Mouse (Mus musculus) stomach, embryonic 15.5 days (tissue): ENCODE results near the gene Ttll2. TPM values are rescaled to one million over a fixed set of nuclear protein-coding genes. Genes with fewer than 3 reads are reported as not detected.
A peak's percentile ranks its signal among the peaks of the same experiment; 100 is the strongest.
"Not testable (repeated sequence)": the region's sequence is repeated elsewhere in the genome, so short reads cannot be mapped to it uniquely, and the experiment has no call there.

Experiments
- ATAC-seq: fragments of 200-750 bp; cut with Nextera tagmentation; 2 replicates; pipeline ENCODE4 v1.8.0; 2017; ENCODE audit warnings: low read depth, moderate number of reproducible peaks, moderate TSS enrichment; ENCODE audit not compliant: insufficient read depth, low FRiP score
- H3K27ac ChIP-seq: fragments of 300-500 bp; sonication (generic); 2 replicates; pipeline ENCODE4 v1.5.1; 2015; ENCODE audit warnings: mild to moderate bottlenecking, inconsistent platforms
- H3K27me3 ChIP-seq: fragments of 300-500 bp; sonication (generic); replicated peaks from 2 replicates; pipeline ENCODE4 v1.6.1; 2015; ENCODE audit warnings: inconsistent platforms
- H3K36me3 ChIP-seq: fragments of 300-500 bp; sonication (generic); 2 replicates; pipeline ENCODE4 v1.6.1; 2015; ENCODE audit warnings: inconsistent platforms
- H3K4me1 ChIP-seq: fragments of 300-500 bp; sonication (generic); 2 replicates; pipeline ENCODE4 v1.6.1; 2015; ENCODE audit warnings: inconsistent platforms
- H3K4me2 ChIP-seq: fragments of 300-500 bp; sonication (generic); 2 replicates; pipeline ENCODE4 v1.6.1; 2015; ENCODE audit warnings: mild to moderate bottlenecking, inconsistent platforms
- H3K4me3 ChIP-seq: fragments of 300-500 bp; sonication (generic); replicated peaks from 2 replicates; pipeline ENCODE4 v1.5.1; 2015; ENCODE audit warnings: inconsistent platforms
- H3K9ac ChIP-seq: fragments of 300-500 bp; sonication (generic); 2 replicates; pipeline ENCODE4 v1.6.1; 2015; ENCODE audit warnings: inconsistent platforms
- H3K9me3 ChIP-seq: fragments of 300-500 bp; sonication (generic); 2 replicates; pipeline ENCODE4 v1.6.1; 2016; ENCODE audit warnings: inconsistent platforms
- WGBS: fragments of 180-500 bp; shearing (Covaris S2); methylation state at CpG from one replicate; pipeline ENCODE4 v1.1.7; 2015; 5-methylcytosine and 5-hydroxymethylcytosine counted together
- polyA plus RNA-seq: library from polyadenylated mRNA; unstranded; fragments of >200 nt; fragmentation: Nextera tagmentation; extraction: Ambion mirVana; gene quantifications from 2 replicates; pipeline ENCODE4 v1.2.1, GENCODE M21; 2015

The Ttll2 gene
- polyA plus RNA-seq = not detected in 2 replicates

- H3K4me2 ChIP-seq, H3K27ac ChIP-seq, H3K9me3 ChIP-seq, H3K27me3 ChIP-seq, H3K4me1 ChIP-seq, H3K4me3 ChIP-seq, ATAC-seq, H3K9ac ChIP-seq, H3K36me3 ChIP-seq: not testable (repeated sequence)
- 90% methylated on average over 1 of the region's 1 CpGs for WGBS
Measured at GRCm38 (mm10) chr17:7352596-7352995, at the start of gene Ttll2. Gene Ttll2, minus strand, starts transcription at chr17:7352696.

- not testable (repeated sequence) for H3K9me3 ChIP-seq, ATAC-seq, H3K36me3 ChIP-seq, H3K4me1 ChIP-seq, H3K27me3 ChIP-seq, H3K4me3 ChIP-seq, H3K9ac ChIP-seq, H3K4me2 ChIP-seq, H3K27ac ChIP-seq
- 80% methylated on average over 6 of the region's 6 CpGs for WGBS
Measured at GRCm38 (mm10) chr17:7399770-7400169, 47.3 kb upstream of the Ttll2 start.

- not testable (repeated sequence) for H3K4me1 ChIP-seq, H3K4me3 ChIP-seq, H3K27ac ChIP-seq, H3K4me2 ChIP-seq, H3K9ac ChIP-seq, H3K36me3 ChIP-seq, H3K27me3 ChIP-seq, ATAC-seq, H3K9me3 ChIP-seq
- 78% methylated on average over 6 of the region's 6 CpGs for WGBS
Measured at GRCm38 (mm10) chr17:7398198-7398847, 45.8 kb upstream of the Ttll2 start.

- not testable (repeated sequence) for H3K4me2 ChIP-seq, H3K27me3 ChIP-seq, H3K4me3 ChIP-seq, H3K4me1 ChIP-seq, H3K9ac ChIP-seq, ATAC-seq, H3K36me3 ChIP-seq, H3K9me3 ChIP-seq, H3K27ac ChIP-seq
- WGBS = 80% methylated on average over 13 of the region's 13 CpGs
Measured at GRCm38 (mm10) chr17:7397079-7397478, 44.6 kb upstream of the Ttll2 start.

GRCm38 (mm10) chr17:7396288-7396687 is 43.8 kb upstream of the Ttll2 start:
- H3K27ac ChIP-seq, H3K4me3 ChIP-seq, H3K36me3 ChIP-seq, H3K27me3 ChIP-seq, H3K9ac ChIP-seq, H3K9me3 ChIP-seq, H3K4me1 ChIP-seq, ATAC-seq, H3K4me2 ChIP-seq: not testable (repeated sequence)
- WGBS = no CpG with 5 or more reads among the region's 2 CpGs

GRCm38 (mm10) chr17:7395671-7396070 is 43.2 kb upstream of the Ttll2 start:
- not testable (repeated sequence) for H3K36me3 ChIP-seq, ATAC-seq, H3K4me3 ChIP-seq

GRCm38 (mm10) chr17:7395116-7395515 is 42.6 kb upstream of the Ttll2 start:
- H3K9ac ChIP-seq, H3K27me3 ChIP-seq, H3K4me1 ChIP-seq, H3K27ac ChIP-seq, ATAC-seq, H3K4me3 ChIP-seq, H3K4me2 ChIP-seq, H3K36me3 ChIP-seq, H3K9me3 ChIP-seq: not testable (repeated sequence)
- 89% methylated on average over 7 of the region's 7 CpGs for WGBS

More at GRCm38 (mm10) chr17:7395671-7396070, 43.2 kb upstream of the Ttll2 start:
- WGBS = 85% methylated on average over 8 of the region's 8 CpGs
- H3K4me1 ChIP-seq, H3K9me3 ChIP-seq, H3K27ac ChIP-seq, H3K27me3 ChIP-seq, H3K9ac ChIP-seq, H3K4me2 ChIP-seq: not testable (repeated sequence)

GRCm38 (mm10) chr17:7389898-7390297 is 37.4 kb upstream of the Ttll2 start:
- ATAC-seq, H3K4me3 ChIP-seq, H3K36me3 ChIP-seq, H3K27ac ChIP-seq, H3K27me3 ChIP-seq, H3K9ac ChIP-seq, H3K4me2 ChIP-seq, H3K4me1 ChIP-seq, H3K9me3 ChIP-seq: not testable (repeated sequence)
- WGBS = 62% methylated on average over 7 of the region's 7 CpGs

GRCm38 (mm10) chr17:7388958-7389356 is 36.5 kb upstream of the Ttll2 start:
- not testable (repeated sequence) for ATAC-seq, H3K9me3 ChIP-seq, H3K27ac ChIP-seq, H3K4me2 ChIP-seq, H3K27me3 ChIP-seq, H3K36me3 ChIP-seq, H3K4me3 ChIP-seq, H3K9ac ChIP-seq, H3K4me1 ChIP-seq
- 66% methylated on average over 8 of the region's 8 CpGs for WGBS

GRCm38 (mm10) chr17:7388341-7388957 is 36.0 kb upstream of the Ttll2 start:
- H3K9me3 ChIP-seq = not testable (repeated sequence)
- WGBS = no CpG with 5 or more reads among the region's 2 CpGs
- ATAC-seq = peak; percentile 16; the same call in 1 of the 2 replicates

GRCm38 (mm10) chr17:7386016-7386415 is 33.5 kb upstream of the Ttll2 start:
- not testable (repeated sequence) for H3K4me3 ChIP-seq, H3K27me3 ChIP-seq, H3K36me3 ChIP-seq, H3K4me1 ChIP-seq, H3K4me2 ChIP-seq, H3K9me3 ChIP-seq, H3K9ac ChIP-seq, ATAC-seq, H3K27ac ChIP-seq
- WGBS = 65% methylated on average over 8 of the region's 8 CpGs

More at GRCm38 (mm10) chr17:7388341-7388957, 36.0 kb upstream of the Ttll2 start:
- H3K9ac ChIP-seq, H3K27me3 ChIP-seq, H3K4me1 ChIP-seq, H3K4me3 ChIP-seq, H3K36me3 ChIP-seq, H3K27ac ChIP-seq, H3K4me2 ChIP-seq: not testable (repeated sequence)

GRCm38 (mm10) chr17:7385364-7385763 is 32.9 kb upstream of the Ttll2 start, which contains the start of gene Unc93a2:
Gene Unc93a2, minus strand, starts transcription at chr17:7385464.
- ATAC-seq, H3K9ac ChIP-seq, H3K27me3 ChIP-seq, H3K4me1 ChIP-seq, H3K36me3 ChIP-seq, H3K4me3 ChIP-seq, H3K9me3 ChIP-seq, H3K27ac ChIP-seq, H3K4me2 ChIP-seq: not testable (repeated sequence)
- WGBS = 74% methylated on average over 3 of the region's 3 CpGs
